In genomic region chr3:88102196-88102595, GRCm38 (mm10) we compare ENCODE assay signal across 18 mouse cellular contexts. TPM values are rescaled to one million over a fixed set of nuclear protein-coding genes. Genes with fewer than 3 reads are reported as not detected.
A peak's percentile ranks its signal among the peaks of the same experiment; 100 is the strongest.
DNase-seq lines count a peak whose midpoint lies in the region; ATAC-seq lines count a peak whose summit lies in the region.
"Had no signal": no experiment of that assay in that cellular context is flagged by ENCODE, and none has a peak within 500 bp of the region (broad histone marks: within the 10 kb centered on the region; RNA-seq: fewer than 3 reads in every experiment).

No protein-coding gene starts in this region.

- H3K4me1 ChIP-seq in heart, embryonic 13.5 days = no peaks in the 10 kb centered on the region
- no peaks in the 10 kb centered on the region for H3K4me1 ChIP-seq in lung, embryonic 16.5 days (replicated peaks; ENCODE audit: control insufficient read depth, insufficient read depth, low read length)
- H3K4me1 ChIP-seq in kidney, embryonic 14.5 days (ENCODE audit: control insufficient read depth, insufficient read depth, low read length) = no peaks in the 10 kb centered on the region
- H3K4me1 ChIP-seq in liver, embryonic 16.5 days (ENCODE audit: control insufficient read depth, low read depth, low read length) = no peaks in the 10 kb centered on the region
- H3K4me1 ChIP-seq: embryonic facial prominence, embryonic 12.5 days; limb, embryonic 13.5 days; midbrain, embryonic 15.5 days; neural tube, embryonic 12.5 days had no signal

- no peaks in the 10 kb centered on the region for H3K9me3 ChIP-seq in heart, embryonic 13.5 days
- H3K9me3 ChIP-seq in lung, embryonic 16.5 days (ENCODE audit: control insufficient read depth, low read length) = no peaks in the 10 kb centered on the region
- H3K9me3 ChIP-seq in kidney, embryonic 14.5 days (ENCODE audit: control insufficient read depth, low read length) = no peaks in the 10 kb centered on the region
- no peaks in the 10 kb centered on the region for H3K9me3 ChIP-seq in liver, embryonic 16.5 days (replicated peaks; ENCODE audit: control insufficient read depth, low read length)
- H3K9me3 ChIP-seq: embryonic facial prominence, embryonic 12.5 days; limb, embryonic 13.5 days; midbrain, embryonic 15.5 days; neural tube, embryonic 12.5 days had no signal

- peaks cover 98% of the 10 kb centered on the region for H3K36me3 ChIP-seq in heart, embryonic 13.5 days
- H3K36me3 ChIP-seq in lung, embryonic 16.5 days (ENCODE audit: control insufficient read depth, insufficient read depth, low read length) = peaks cover 56% of the 10 kb centered on the region
- peaks cover 62% of the 10 kb centered on the region for H3K36me3 ChIP-seq in kidney, embryonic 14.5 days (ENCODE audit: control insufficient read depth, insufficient read depth, low read length)
- H3K36me3 ChIP-seq in liver, embryonic 16.5 days (ENCODE audit: control insufficient read depth, insufficient read depth) = peaks cover 12% of the 10 kb centered on the region
- H3K36me3 ChIP-seq: midbrain, embryonic 15.5 days had no signal

- no peak for ATAC-seq in heart, embryonic 13.5 days (ENCODE audit: extremely low read depth, insufficient number of reproducible peaks, low FRiP score, low TSS enrichment)
- 0 out of 2 replicates have a peak, but pooled peaks have one; percentile 41 for ATAC-seq in lung, embryonic 16.5 days (ENCODE audit: low read depth)
- ATAC-seq in kidney, embryonic 14.5 days (ENCODE audit: low FRiP score, low TSS enrichment) = no peak
- ATAC-seq in liver, embryonic 16.5 days (ENCODE audit: low read depth) = peak; percentile 35
- ATAC-seq: forebrain, postnatal 0 days; hindbrain, postnatal 0 days; midbrain, embryonic 15.5 days had no signal

- no peak overlapping the region for H3K4me3 ChIP-seq in heart, embryonic 13.5 days
- no peak overlapping the region for H3K4me3 ChIP-seq in lung, embryonic 16.5 days (ENCODE audit: low read length)
- H3K4me3 ChIP-seq in kidney, embryonic 14.5 days (ENCODE audit: low read length) = no peak overlapping the region
- no peak overlapping the region for H3K4me3 ChIP-seq in liver, embryonic 16.5 days (ENCODE audit: low read depth, low read length)
- H3K4me3 ChIP-seq: embryonic facial prominence, embryonic 12.5 days; limb, embryonic 13.5 days; midbrain, embryonic 15.5 days; neural tube, embryonic 12.5 days had no signal

- WGBS in heart, embryonic 13.5 days = 76% methylated on average over 6 of the region's 6 CpGs
- 75% methylated on average over 6 of the region's 6 CpGs for WGBS in lung, embryonic 16.5 days
- 86% methylated on average over 6 of the region's 6 CpGs for WGBS in kidney, embryonic 14.5 days
- 61% methylated on average over 6 of the region's 6 CpGs for WGBS in liver, embryonic 16.5 days (ENCODE audit: insufficient replicate concordance)

- H3K27ac ChIP-seq in heart, embryonic 13.5 days (replicated peaks) = peak overlapping the region; percentile 40
- peak overlapping the region; percentile 51; the same call in 1 of the 2 replicates for H3K27ac ChIP-seq in lung, embryonic 16.5 days (ENCODE audit: low read length)
- H3K27ac ChIP-seq in kidney, embryonic 14.5 days (ENCODE audit: low read depth, low read length) = peak overlapping the region; percentile 21; the same call in 1 of the 2 replicates
- H3K27ac ChIP-seq in liver, embryonic 16.5 days (ENCODE audit: low read length) = peak overlapping the region; percentile 49; the same call in 1 of the 2 replicates
- H3K27ac ChIP-seq: embryonic facial prominence, embryonic 12.5 days; hindbrain, postnatal 0 days; limb, embryonic 13.5 days; midbrain, embryonic 15.5 days; neural tube, embryonic 12.5 days had no signal

- H3K9ac ChIP-seq in heart, embryonic 13.5 days = no peak overlapping the region
- H3K9ac ChIP-seq in lung, embryonic 16.5 days (ENCODE audit: low read length) = no peak overlapping the region
- H3K9ac ChIP-seq in kidney, embryonic 14.5 days (ENCODE audit: low read depth, low read length) = no peak overlapping the region
- no peak overlapping the region for H3K9ac ChIP-seq in liver, embryonic 16.5 days (ENCODE audit: low read depth, low read length)
- H3K9ac ChIP-seq: embryonic facial prominence, embryonic 12.5 days; forebrain, postnatal 0 days; limb, embryonic 13.5 days; midbrain, embryonic 15.5 days; neural tube, embryonic 12.5 days had no signal

- H3K27me3 ChIP-seq in heart, embryonic 13.5 days (replicated peaks) = no peaks in the 10 kb centered on the region
- H3K27me3 ChIP-seq in lung, embryonic 16.5 days (ENCODE audit: control insufficient read depth, insufficient read depth, low read depth, low read length) = no peaks in the 10 kb centered on the region
- no peaks in the 10 kb centered on the region for H3K27me3 ChIP-seq in kidney, embryonic 14.5 days (ENCODE audit: control insufficient read depth, insufficient read depth, low read length)
- no peaks in the 10 kb centered on the region for H3K27me3 ChIP-seq in liver, embryonic 16.5 days (ENCODE audit: control insufficient read depth, insufficient read depth, low read depth, low read length)
- H3K27me3 ChIP-seq: embryonic facial prominence, embryonic 12.5 days; limb, embryonic 13.5 days; midbrain, embryonic 15.5 days; neural tube, embryonic 12.5 days had no signal

- no peak overlapping the region for H3K4me2 ChIP-seq in heart, embryonic 13.5 days
- no peak overlapping the region for H3K4me2 ChIP-seq in lung, embryonic 16.5 days (ENCODE audit: low read depth, low read length)
- H3K4me2 ChIP-seq in kidney, embryonic 14.5 days (replicated peaks; ENCODE audit: low read depth, low read length) = no peak overlapping the region
- no peak overlapping the region for H3K4me2 ChIP-seq in liver, embryonic 16.5 days (ENCODE audit: low read depth, low read length)
- H3K4me2 ChIP-seq: embryonic facial prominence, embryonic 12.5 days; limb, embryonic 13.5 days; midbrain, embryonic 15.5 days; neural tube, embryonic 12.5 days had no signal

- no peak for DNase-seq in heart, adult 8-10 months (ENCODE audit: low spot score)
- no peak for DNase-seq in lung, postnatal 25 days (ENCODE audit: low spot score)
- DNase-seq in embryo, embryonic 9.5 days (ENCODE audit: extremely low spot score) = no peak
- DNase-seq in spleen, postnatal 4 days (ENCODE audit: low spot score in 2 of 2) = no peak
- DNase-seq: cerebellum, adult 9-10 months; forebrain, postnatal 0 days; gastrocnemius, postnatal 14 days had no signal

RNA-seq across cellular contexts. Expression of gene Iqgap3, which starts 20.4 kb away (rescaled TPM):
- 22.7 and 24.2 TPM in 2 replicates for polyA plus RNA-seq in heart, embryonic 13.5 days (2015; fragmentation: Nextera tagmentation; extraction: Ambion mirVana)
- total RNA-seq in heart, adult 8-10 months (2022) = under 1 TPM; 0.22 to 0.80 (median 0.45) TPM
- polyA plus RNA-seq in lung, embryonic 16.5 days (2015; fragmentation: Nextera tagmentation; extraction: Ambion mirVana) = 23.4 and 26.9 TPM in 2 replicates
- polyA plus RNA-seq in kidney, embryonic 14.5 days (2014; fragmentation: Nextera tagmentation; extraction: Ambion mirVana) = 15.5 and 20.9 TPM in 2 replicates
- 7.3 and 7.6 TPM in 2 replicates for polyA plus RNA-seq in liver, embryonic 16.5 days (2015; fragmentation: Nextera tagmentation; extraction: Ambion mirVana)

RNA-seq across cellular contexts. Expression of gene Ttc24, which starts 24.1 kb away (rescaled TPM):
- polyA plus RNA-seq in heart, embryonic 13.5 days (2015; fragmentation: Nextera tagmentation; extraction: Ambion mirVana) = not detected in 2 replicates
- not detected for total RNA-seq in heart, adult 8-10 months (2022)
- not detected in 2 replicates for polyA plus RNA-seq in lung, embryonic 16.5 days (2015; fragmentation: Nextera tagmentation; extraction: Ambion mirVana)
- not detected in 2 replicates for polyA plus RNA-seq in kidney, embryonic 14.5 days (2014; fragmentation: Nextera tagmentation; extraction: Ambion mirVana)
- not detected in 2 replicates for polyA plus RNA-seq in liver, embryonic 16.5 days (2015; fragmentation: Nextera tagmentation; extraction: Ambion mirVana)
- total RNA-seq: gastrocnemius, postnatal 14 days; hindbrain, postnatal 0 days; MEL had no signal
- polyA plus RNA-seq: C2C12; forebrain, postnatal 0 days; hindbrain, postnatal 0 days; limb, embryonic 13.5 days; midbrain, embryonic 15.5 days; neural tube, embryonic 12.5 days had no signal

RNA-seq across cellular contexts. Expression of gene Mef2d, which starts 40.0 kb away (rescaled TPM):
- polyA plus RNA-seq in heart, embryonic 13.5 days (2015; fragmentation: Nextera tagmentation; extraction: Ambion mirVana) = 35.5 and 37.1 TPM in 2 replicates
- total RNA-seq in heart, adult 8-10 months (2022) = 100 to 1,000 TPM; 125 to 139 (median 131) TPM
- 19.9 and 22.9 TPM in 2 replicates for polyA plus RNA-seq in lung, embryonic 16.5 days (2015; fragmentation: Nextera tagmentation; extraction: Ambion mirVana)
- 12.6 and 21.8 TPM in 2 replicates for polyA plus RNA-seq in kidney, embryonic 14.5 days (2014; fragmentation: Nextera tagmentation; extraction: Ambion mirVana)
- polyA plus RNA-seq in liver, embryonic 16.5 days (2015; fragmentation: Nextera tagmentation; extraction: Ambion mirVana) = 5.2 and 7.9 TPM in 2 replicates

RNA-seq across cellular contexts. Expression of gene Naxe, which starts 43.9 kb away (rescaled TPM):
- 144 and 156 TPM in 2 replicates for polyA plus RNA-seq in heart, embryonic 13.5 days (2015; fragmentation: Nextera tagmentation; extraction: Ambion mirVana)
- total RNA-seq in heart, adult 8-10 months (2022) = 100 to 1,000 TPM in 1 of 4 experiments, 10 to 100 TPM in 3; 94.4 to 103 (median 96.3) TPM
- polyA plus RNA-seq in lung, embryonic 16.5 days (2015; fragmentation: Nextera tagmentation; extraction: Ambion mirVana) = 203 and 211 TPM in 2 replicates
- 159 and 171 TPM in 2 replicates for polyA plus RNA-seq in kidney, embryonic 14.5 days (2014; fragmentation: Nextera tagmentation; extraction: Ambion mirVana)
- 83.2 and 85.0 TPM in 2 replicates for polyA plus RNA-seq in liver, embryonic 16.5 days (2015; fragmentation: Nextera tagmentation; extraction: Ambion mirVana)

RNA-seq across cellular contexts. Expression of gene Gpatch4, which starts 59.3 kb away (rescaled TPM):
- 18.7 and 20.9 TPM in 2 replicates for polyA plus RNA-seq in heart, embryonic 13.5 days (2015; fragmentation: Nextera tagmentation; extraction: Ambion mirVana)
- 10 to 100 TPM in 3 of 4 experiments, 1 to 10 TPM in 1; 9.8 to 11.7 (median 10.8) TPM for total RNA-seq in heart, adult 8-10 months (2022)
- polyA plus RNA-seq in lung, embryonic 16.5 days (2015; fragmentation: Nextera tagmentation; extraction: Ambion mirVana) = 22.4 and 25.6 TPM in 2 replicates
- 48.1 and 48.6 TPM in 2 replicates for polyA plus RNA-seq in kidney, embryonic 14.5 days (2014; fragmentation: Nextera tagmentation; extraction: Ambion mirVana)
- polyA plus RNA-seq in liver, embryonic 16.5 days (2015; fragmentation: Nextera tagmentation; extraction: Ambion mirVana) = 13.2 and 14.1 TPM in 2 replicates

Comparison
In these comparisons a context has a peak if more than half of its experiments do, and no peak if none do; other contexts are left out.
1. ATAC-seq: peak in lung, embryonic 16.5 days (single experiment) and liver, embryonic 16.5 days (single experiment); none in heart, embryonic 13.5 days (single experiment) and kidney, embryonic 14.5 days (single experiment).
2. Peak in every context shown above with its lines, with median percentiles within 50 percentile points of each other: H3K27ac ChIP-seq.